Mouse (Mus musculus) lung, embryonic 14.5 days (tissue): Measurements from ENCODE around the gene Uqcc1. TPM values are rescaled to one million over a fixed set of nuclear protein-coding genes. Genes with fewer than 3 reads are reported as not detected.

Experiments
- ATAC-seq: fragments of 200-750 bp; cut with Nextera tagmentation; 2 replicates; pipeline ENCODE4 v1.8.0; 2017; ENCODE audit warnings: mild to moderate bottlenecking, moderate TSS enrichment, moderate library complexity; ENCODE audit not compliant: insufficient read depth
- DNase-seq: peaks from one replicate; pipeline ENCODE4 v3.0.0-alpha.2; 2015
- H3K27ac ChIP-seq: fragments of 300-500 bp; sonication (generic); 2 replicates; pipeline ENCODE4 v1.5.1; 2014; ENCODE audit warnings: low read depth, mild to moderate bottlenecking, moderate library complexity
- H3K27me3 ChIP-seq: fragments of 300-500 bp; sonication (generic); 2 replicates; pipeline ENCODE4 v1.6.1; 2014; ENCODE audit warnings: low read length, control low read depth; ENCODE audit not compliant: insufficient read depth
- H3K36me3 ChIP-seq: fragments of 300-500 bp; sonication (generic); 2 replicates; pipeline ENCODE4 v1.6.1; 2014; ENCODE audit warnings: control low read depth; ENCODE audit not compliant: insufficient read depth
- H3K4me1 ChIP-seq: fragments of 300-500 bp; sonication (generic); 2 replicates; pipeline ENCODE4 v1.6.1; 2014; ENCODE audit warnings: antibody characterized with exemption, control low read depth; ENCODE audit not compliant: insufficient read depth
- H3K4me2 ChIP-seq: fragments of 300-500 bp; sonication (generic); 2 replicates; pipeline ENCODE4 v1.6.1; 2014; ENCODE audit warnings: mild to moderate bottlenecking
- H3K4me3 ChIP-seq: fragments of 300-500 bp; sonication (generic); 2 replicates; pipeline ENCODE4 v1.5.1; 2014; ENCODE audit warnings: low read depth, low read length
- H3K9ac ChIP-seq: fragments of 300-500 bp; sonication (generic); 2 replicates; pipeline ENCODE4 v1.6.1; 2014
- H3K9me3 ChIP-seq: fragments of 300-500 bp; sonication (generic); 2 replicates; pipeline ENCODE4 v1.6.1; 2016; ENCODE audit warnings: low read depth, low read length, control low read depth
- CTCF ChIP-seq: IDR thresholded peaks from 2 replicates; pipeline ENCODE4 v1.5.1; 2016; ENCODE audit warnings: antibody characterized with exemption, low read depth
- WGBS: fragments of 180-500 bp; shearing (Covaris S2); extraction: QIAGEN DNeasy Blood & Tissue Kit; methylation state at CpG from one replicate; pipeline ENCODE4 v1.1.7; 2014; 5-methylcytosine and 5-hydroxymethylcytosine counted together
- polyA plus RNA-seq: library from polyadenylated mRNA; unstranded; fragments of >200 nt; fragmentation: Nextera tagmentation; extraction: Ambion mirVana; gene quantifications from 2 replicates; pipeline ENCODE4 v1.2.1, GENCODE M21; 2014

The Uqcc1 gene
- polyA plus RNA-seq, 1 experiment from 2014 or later = 52.0 TPM

- no peak for TF ChIP-seq CTCF
- 76% methylated on average over 13 of the region's 13 CpGs for WGBS
- H3K4me3 ChIP-seq = no peak overlapping the region
- peaks cover 38% of the 10 kb centered on the region; the same call in 1 of the 2 replicates for H3K36me3 ChIP-seq
- no peaks in the 10 kb centered on the region for H3K27me3 ChIP-seq
- ATAC-seq (no peak), DNase-seq (no peak)
- no peak overlapping the region for H3K4me2 ChIP-seq
- no peak overlapping the region for H3K27ac ChIP-seq
- H3K9ac ChIP-seq = no peak overlapping the region
- H3K4me1 ChIP-seq = no peaks in the 10 kb centered on the region; the same call in 1 of the 2 replicates
- no peaks in the 10 kb centered on the region for H3K9me3 ChIP-seq
Observed at GRCm38 (mm10) chr2:155894307-155895045, 35.6 kb downstream of the Uqcc1 start.

DNA sequence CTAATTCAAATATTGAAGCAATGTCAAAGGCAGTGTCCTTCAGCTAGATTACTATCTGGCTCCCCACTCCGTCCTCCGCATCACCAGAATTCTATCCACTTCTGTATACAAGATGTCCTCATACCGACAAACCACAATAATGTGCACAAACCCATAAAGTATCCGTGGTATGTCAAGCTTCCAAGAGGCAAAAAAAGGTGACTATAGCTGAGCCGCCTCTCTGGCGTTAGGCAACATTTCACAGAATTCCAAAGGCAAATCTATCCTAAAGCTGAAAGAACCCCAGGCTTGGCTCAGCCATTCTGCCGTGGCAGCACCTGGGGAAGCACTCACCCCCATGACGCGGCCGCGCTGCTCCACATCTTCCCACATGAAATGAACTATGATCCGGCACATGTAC lies 43.3 kb downstream of the Uqcc1 start:
- no peak for ATAC-seq
- Histone ChIP-seq H3K9me3 (no peaks in the 10 kb centered on the region), H3K4me2 (no peak overlapping the region), H3K9ac (no peak overlapping the region), H3K27ac (no peak overlapping the region), H3K27me3 (no peaks in the 10 kb centered on the region), H3K4me3 (no peak overlapping the region), H3K36me3 (peaks cover 34% of the 10 kb centered on the region), H3K4me1 (no peaks in the 10 kb centered on the region)
- no peak for DNase-seq
- no peak for TF ChIP-seq CTCF
- 93% methylated on average over 12 of the region's 12 CpGs for WGBS

- DNase-seq = no peak
- Histone ChIP-seq H3K36me3 (peaks cover 35% of the 10 kb centered on the region), H3K9me3 (no peaks in the 10 kb centered on the region), H3K9ac (no peak overlapping the region), H3K4me2 (no peak overlapping the region), H3K27me3 (no peaks in the 10 kb centered on the region), H3K4me1 (no peaks in the 10 kb centered on the region), H3K27ac (no peak overlapping the region), H3K4me3 (no peak overlapping the region)
- WGBS = 78% methylated on average over 10 of the region's 10 CpGs
- ATAC-seq = no peak
- TF ChIP-seq CTCF = no peak
Observed at GRCm38 (mm10) chr2:155885271-155885697, 44.8 kb downstream of the Uqcc1 start.

DNA sequence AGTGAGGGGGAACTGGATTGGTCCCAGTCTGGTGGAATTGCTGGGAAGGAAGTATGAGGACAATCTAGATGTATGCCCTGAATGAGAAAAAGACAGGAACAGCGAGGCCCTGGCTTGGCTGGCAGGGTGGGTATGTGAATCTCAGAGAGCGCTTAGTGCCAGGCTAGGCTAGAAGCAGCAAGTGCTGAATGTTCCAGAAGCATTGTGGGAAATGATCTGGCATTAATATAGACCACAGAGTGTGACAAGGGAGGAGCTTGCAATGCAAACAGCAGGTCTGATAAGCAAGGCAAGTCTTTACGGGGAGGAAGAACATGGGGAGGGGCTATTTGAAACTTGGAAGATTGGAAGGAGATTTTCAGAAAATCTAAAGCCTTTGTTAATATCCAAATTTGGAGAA lies 48.0 kb downstream of the Uqcc1 start:
- ATAC-seq (no peak), DNase-seq (no peak)
- 71% methylated on average over 3 of the region's 3 CpGs for WGBS
- H3K27me3 ChIP-seq = no peaks in the 10 kb centered on the region
- no peak for TF ChIP-seq CTCF
- no peak overlapping the region for H3K27ac ChIP-seq
- peaks cover 46% of the 10 kb centered on the region for H3K36me3 ChIP-seq
- H3K4me1 ChIP-seq = no peaks in the 10 kb centered on the region
- H3K9ac ChIP-seq = no peak overlapping the region
- H3K9me3 ChIP-seq = no peaks in the 10 kb centered on the region
- no peak overlapping the region for H3K4me3 ChIP-seq
- H3K4me2 ChIP-seq = no peak overlapping the region

DNA sequence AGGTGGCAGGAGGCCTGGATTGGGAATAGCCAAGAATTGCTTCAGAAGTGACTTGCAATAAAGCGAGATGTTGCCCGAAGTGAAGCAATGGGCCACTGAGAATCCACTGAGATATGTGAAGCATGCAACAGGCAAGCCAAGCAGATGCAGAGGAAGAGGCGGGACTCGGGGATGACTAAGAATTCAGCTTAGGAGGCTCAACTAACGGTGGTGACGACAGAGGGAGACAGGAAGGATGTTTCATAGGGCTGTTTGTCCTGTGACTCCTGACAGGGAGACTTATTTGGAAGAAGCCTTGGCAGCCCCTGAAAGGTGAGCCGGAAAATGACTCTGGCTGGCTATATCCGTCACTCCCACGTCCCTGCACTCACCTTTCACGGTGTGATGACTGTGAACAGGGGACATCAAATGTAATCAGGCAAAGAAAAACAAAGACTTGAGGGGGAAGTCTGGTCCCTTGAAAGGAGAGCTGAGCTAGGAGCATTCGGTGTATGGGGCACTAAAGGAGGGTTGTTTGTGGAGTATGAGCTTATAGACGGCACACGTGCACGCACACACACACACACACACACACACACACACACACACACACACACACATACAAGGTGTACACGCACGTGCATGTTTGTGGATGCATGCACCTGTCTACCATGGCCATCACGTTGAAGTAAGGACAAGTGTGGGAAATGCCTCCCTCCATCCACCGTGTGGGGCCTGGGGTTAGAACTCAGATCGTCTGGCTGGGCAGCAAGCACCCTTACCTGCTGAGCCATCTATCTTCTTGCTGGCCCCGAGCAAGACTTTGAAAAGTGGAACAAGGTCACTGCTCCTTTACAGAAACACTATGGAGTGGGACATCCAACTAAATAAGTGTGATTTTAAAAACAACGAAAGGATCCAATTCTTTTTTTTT lies 50.9 kb downstream of the Uqcc1 start:
- ATAC-seq (no peak), DNase-seq (no peak)
- no peaks in the 10 kb centered on the region for H3K27me3 ChIP-seq

GRCm38 (mm10) chr2:155873636-155874035 lies 56.5 kb downstream of the Uqcc1 start:
- Histone ChIP-seq H3K36me3 (peaks cover 31% of the 10 kb centered on the region), H3K27ac (peak overlapping the region; percentile 63; the same call in 1 of the 2 replicates), H3K27me3 (no peaks in the 10 kb centered on the region), H3K4me1 (peaks cover 11% of the 10 kb centered on the region), H3K4me2 (peak overlapping the region; percentile 20; the same call in 1 of the 2 replicates), H3K9me3 (no peaks in the 10 kb centered on the region), H3K4me3 (no peak overlapping the region), H3K9ac (no peak overlapping the region)
- DNase-seq (no peak), ATAC-seq (no peak)
- 54% methylated on average over 6 of the region's 6 CpGs for WGBS
- TF ChIP-seq CTCF = no peak

More for the DNA sequence above, 50.9 kb downstream of the Uqcc1 start:
- Histone ChIP-seq H3K27ac (no peak overlapping the region), H3K4me3 (no peak overlapping the region), H3K36me3 (peaks cover 44% of the 10 kb centered on the region), H3K9ac (no peak overlapping the region), H3K4me2 (no peak overlapping the region), H3K4me1 (no peaks in the 10 kb centered on the region), H3K9me3 (no peaks in the 10 kb centered on the region)
- no peak for TF ChIP-seq CTCF
- WGBS = 79% methylated on average over 21 of the region's 21 CpGs
